Mouse (Mus musculus) thymus, adult 2 months (tissue): ENCODE measurements around the gene Prrt2.

Experiments
- CTCF ChIP-seq: fragments of 200-500 bp; IDR thresholded peaks from 2 replicates; pipeline ENCODE4 v1.5.1; 2012; ENCODE audit warnings: mild to moderate bottlenecking, control low read depth, low read length, moderate library complexity, borderline replicate concordance; ENCODE audit not compliant: control insufficient read depth, poor library complexity, insufficient read depth; ENCODE audit errors: extremely low read depth
- POLR2A ChIP-seq: fragments of 200-500 bp; IDR thresholded peaks from 2 replicates; pipeline ENCODE4 v1.6.1; 2012; ENCODE audit warnings: mild to moderate bottlenecking, low read length, control low read depth, moderate library complexity; ENCODE audit not compliant: control insufficient read depth, poor library complexity, insufficient read depth; ENCODE audit errors: extremely low read depth

DNA sequence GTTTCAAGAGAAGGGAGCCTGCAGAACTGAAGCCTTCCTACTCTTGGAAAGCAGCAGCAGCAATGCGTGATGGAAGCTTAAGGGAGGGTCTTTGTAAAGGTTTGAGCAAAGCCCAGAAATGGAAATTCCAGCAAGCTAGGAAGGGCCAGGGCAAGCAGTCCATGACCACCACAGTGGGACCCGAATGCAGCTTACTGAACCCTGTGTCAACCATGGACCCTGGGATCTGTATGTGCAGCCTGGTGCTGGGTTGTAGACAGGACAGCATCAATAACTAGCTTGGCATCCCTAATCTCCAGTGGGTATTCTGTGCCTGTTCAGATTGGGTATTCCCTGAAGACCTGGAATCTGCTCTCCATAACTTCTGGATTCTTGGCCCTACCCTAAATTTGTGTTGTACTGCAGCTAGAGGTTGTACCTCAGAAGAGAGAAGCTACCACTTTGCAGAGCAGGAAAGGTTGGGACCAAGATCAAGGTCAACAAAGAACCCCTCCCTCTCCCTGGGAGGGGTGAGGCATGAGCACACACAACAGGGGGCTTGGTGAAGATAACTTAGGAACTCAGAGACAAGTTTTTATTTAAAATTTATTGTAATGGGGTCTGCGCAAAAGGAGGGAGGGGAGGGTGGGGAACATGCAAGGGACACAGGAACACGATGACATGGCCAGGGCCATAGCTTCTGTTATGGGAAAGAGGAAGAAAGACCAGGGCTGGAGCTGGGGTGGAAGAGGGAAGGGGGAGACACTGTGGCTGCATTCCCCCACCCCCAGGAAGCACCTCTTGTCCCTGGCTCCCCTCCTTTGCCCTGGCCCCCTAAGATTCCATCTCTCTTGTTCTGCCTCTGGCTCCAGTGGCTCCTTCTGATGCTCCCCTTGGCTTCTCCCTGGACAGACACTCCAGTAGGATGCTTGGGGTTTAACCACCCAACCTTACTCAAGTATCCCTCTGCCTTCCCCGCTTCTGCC is 834 bp upstream of the Prrt2 start:
- TF ChIP-seq CTCF (no peak), POLR2A (0 out of 2 replicates have a peak, but pooled peaks have one; percentile 4)
